In genomic region chr6:28756306-28757018, GRCm38 (mm10) we compare ENCODE assay signal across 9 mouse cellular contexts.
A peak's percentile ranks its signal among the peaks of the same experiment; 100 is the strongest.
DNase-seq lines count a peak whose midpoint lies in the region; ATAC-seq lines count a peak whose summit lies in the region.
"Had no signal": no experiment of that assay in that cellular context is flagged by ENCODE, and none has a peak within 500 bp of the region (broad histone marks: within the 10 kb centered on the region; RNA-seq: fewer than 3 reads in every experiment).

No protein-coding gene starts in this region.

- WGBS in embryonic facial prominence, embryonic 11.5 days: 72% methylated on average over 10 of the region's 10 CpGs
- 76% methylated on average over 10 of the region's 10 CpGs for WGBS in embryonic facial prominence, embryonic 10.5 days

- ATAC-seq in embryonic facial prominence, embryonic 11.5 days (replicated peaks; ENCODE audit: insufficient number of reproducible peaks, low FRiP score, low TSS enrichment, low read depth): peak; percentile 61; the same call in 1 of the 2 replicates
- no peak for ATAC-seq in monocyte, adult 5-6 weeks (replicated peaks; ENCODE audit: insufficient number of reproducible peaks, low FRiP score, low TSS enrichment, poor library complexity, severe bottlenecking)

- H3K27me3 ChIP-seq in embryonic facial prominence, embryonic 11.5 days (ENCODE audit: control insufficient read depth, insufficient read depth, low read length): no peaks in the 10 kb centered on the region
- no peaks in the 10 kb centered on the region for H3K27me3 ChIP-seq in embryonic facial prominence, embryonic 10.5 days (replicated peaks; ENCODE audit: low read depth, poor library complexity, severe bottlenecking)
- H3K27me3 ChIP-seq: embryonic facial prominence, embryonic 15.5 days had no signal

- H3K36me3 ChIP-seq in embryonic facial prominence, embryonic 11.5 days (replicated peaks; ENCODE audit: control insufficient read depth, insufficient read depth, low read depth, low read length): no peaks in the 10 kb centered on the region
- H3K36me3 ChIP-seq in embryonic facial prominence, embryonic 10.5 days (replicated peaks): no peaks in the 10 kb centered on the region
- H3K36me3 ChIP-seq: embryonic facial prominence, embryonic 15.5 days had no signal

- H3K9me3 ChIP-seq in embryonic facial prominence, embryonic 11.5 days (replicated peaks; ENCODE audit: control insufficient read depth, low read length): no peaks in the 10 kb centered on the region
- no peaks in the 10 kb centered on the region for H3K9me3 ChIP-seq in embryonic facial prominence, embryonic 10.5 days
- H3K9me3 ChIP-seq: embryonic facial prominence, embryonic 15.5 days had no signal

- H3K4me2 ChIP-seq in embryonic facial prominence, embryonic 11.5 days (ENCODE audit: low read depth, low read length): no peak overlapping the region
- H3K4me2 ChIP-seq: embryonic facial prominence, embryonic 15.5 days had no signal

- H3K9ac ChIP-seq in embryonic facial prominence, embryonic 11.5 days (replicated peaks; ENCODE audit: low read length): no peak overlapping the region
- H3K9ac ChIP-seq: embryonic facial prominence, embryonic 15.5 days had no signal

- H3K4me3 ChIP-seq in embryonic facial prominence, embryonic 11.5 days (ENCODE audit: low read depth, low read length): no peak overlapping the region
- no peak overlapping the region for H3K4me3 ChIP-seq in embryonic facial prominence, embryonic 10.5 days
- H3K4me3 ChIP-seq: embryonic facial prominence, embryonic 15.5 days had no signal

- no peak overlapping the region for H3K27ac ChIP-seq in embryonic facial prominence, embryonic 11.5 days (replicated peaks; ENCODE audit: low read depth, low read length)
- no peak overlapping the region; the same call in 1 of the 2 replicates for H3K27ac ChIP-seq in embryonic facial prominence, embryonic 10.5 days (replicated peaks)
- H3K27ac ChIP-seq: embryonic facial prominence, embryonic 15.5 days had no signal

- no peaks in the 10 kb centered on the region for H3K4me1 ChIP-seq in embryonic facial prominence, embryonic 11.5 days (ENCODE audit: control insufficient read depth, insufficient read depth, low read length)
- peaks cover 44% of the 10 kb centered on the region for H3K4me1 ChIP-seq in embryonic facial prominence, embryonic 10.5 days

- DNase-seq in embryonic facial prominence, embryonic 11.5 days (ENCODE audit: low spot score): peak; percentile 35
- no peak for DNase-seq in embryonic facial prominence, embryonic 10.5 days (ENCODE audit: low spot score)
- DNase-seq in 3T3-L1 (ENCODE audit: low read depth, low spot score): peak; percentile 15
- DNase-seq in embryo, embryonic 11 days: peak; percentile 48
- peak; percentile 34 for DNase-seq in kidney, postnatal 14 days
- DNase-seq in mesoderm, embryonic 11.5 days (ENCODE audit: low read depth, low spot score): peak; percentile 45
- no peak for DNase-seq in spleen, adult 18-20 months

Comparison
In these comparisons a context has a peak if more than half of its experiments do, and no peak if none do; other contexts are left out.
1. DNase-seq: peak in embryonic facial prominence, embryonic 11.5 days (single experiment), 3T3-L1 (single experiment), embryo, embryonic 11 days (single experiment), kidney, postnatal 14 days (single experiment) and mesoderm, embryonic 11.5 days (single experiment); none in embryonic facial prominence, embryonic 10.5 days (single experiment) and spleen, adult 18-20 months (0 of 2).